Mouse (Mus musculus): Measurements from ENCODE around the gene Pibf1. TPM values are rescaled to one million over a fixed set of nuclear protein-coding genes. Genes with fewer than 3 reads are reported as not detected.
A peak's percentile ranks its signal among the peaks of the same experiment; 100 is the strongest.

The Pibf1 gene
- 23.9 and 24.2 TPM in 2 replicates for polyA plus RNA-seq (2016; fragmentation: Nextera tagmentation; extraction: Ambion mirVana)

DNA sequence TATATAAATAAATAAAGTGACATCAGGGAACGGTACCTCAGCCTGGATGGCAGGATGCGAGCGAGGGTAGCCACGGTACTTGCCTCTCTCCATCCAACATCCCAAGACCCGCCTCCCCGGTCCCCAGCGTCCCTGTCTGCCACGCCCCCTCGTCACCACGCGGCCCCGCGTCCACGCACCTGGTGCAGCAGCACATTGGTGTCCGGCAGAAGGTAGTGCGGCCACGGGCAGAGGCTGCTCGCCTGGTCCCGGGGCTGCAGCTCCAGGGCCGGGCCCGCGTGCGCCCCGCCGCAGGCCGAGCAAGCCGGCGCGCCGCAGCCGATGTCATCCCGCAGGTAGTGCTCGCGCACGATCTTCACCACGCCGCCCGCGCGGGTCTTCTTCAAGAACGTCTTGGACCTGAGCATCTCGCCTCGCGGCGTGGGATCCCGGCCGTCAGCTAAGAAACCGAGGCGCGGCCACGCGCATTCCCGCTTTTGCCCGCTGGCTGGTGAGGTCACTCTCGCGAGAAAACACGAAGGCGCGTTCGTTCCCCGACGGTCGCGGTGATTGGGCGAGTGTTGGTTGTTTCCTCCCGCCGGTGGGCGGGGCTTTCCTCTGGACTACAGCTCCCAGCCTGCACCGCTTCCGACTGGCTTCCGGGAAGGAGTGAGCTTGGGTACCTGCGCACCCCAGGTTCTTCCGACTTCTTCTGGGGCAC, at the start of gene Pibf1, which contains the start of gene Dis3:
Gene Pibf1 (plus strand): TSS at position 158 of the 700 bp plus-strand sequence.
Gene Dis3 (minus strand): TSS at position 504 of the 700 bp plus-strand sequence.
- Histone ChIP-seq H3K27ac (peak within 1 kb of the TSS; percentile 84), H3K4me1 (peaks cover 14% of the 10 kb centered on the region), H3K9me3 (replicated peaks) (no peaks in the 10 kb centered on the region), H3K9ac (peak within 1 kb of the TSS; percentile 95), H3K36me3 (peaks cover 46% of the 10 kb centered on the region), H3K4me2 (replicated peaks) (peak within 1 kb of the TSS; percentile 75), H3K27me3 (no peaks in the 10 kb centered on the region), H3K4me3 (peak within 1 kb of the TSS; percentile 95)
- under 1% methylated on average over 73 of the region's 73 CpGs for WGBS
- ATAC-seq (ENCODE audit: low FRiP score) = peak; percentile 100

DNA sequence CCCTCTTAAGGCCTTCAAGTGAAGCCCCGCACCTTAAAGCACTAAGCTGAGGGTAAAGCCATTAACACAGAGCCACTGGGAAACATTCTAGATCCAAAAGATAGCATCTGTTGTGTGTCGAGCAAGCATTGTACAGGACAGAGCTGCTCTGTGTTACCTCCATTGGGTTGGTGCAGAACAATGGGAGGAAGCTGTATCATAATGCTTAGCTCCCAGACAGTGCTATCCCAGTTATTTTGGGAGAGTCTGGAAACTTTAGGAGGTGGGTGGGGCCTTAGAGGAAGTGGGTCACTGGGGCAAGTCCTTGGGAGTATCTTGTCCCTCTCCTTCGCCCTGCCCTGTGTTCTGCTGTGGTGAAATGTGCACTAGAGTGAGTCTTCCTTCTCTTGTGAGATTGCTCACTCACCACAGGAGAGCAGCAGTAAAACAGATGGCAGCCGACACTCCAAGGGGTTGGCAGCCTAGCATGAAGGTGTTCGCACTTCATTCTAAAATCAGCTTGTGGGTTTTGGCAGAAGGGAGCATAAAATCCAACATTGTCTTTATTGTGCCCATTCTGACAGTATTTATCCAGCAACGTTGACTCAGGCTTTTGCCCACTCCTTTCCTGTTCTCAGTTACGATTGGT, 40.2 kb upstream of the Pibf1 start:
- ATAC-seq (ENCODE audit: low FRiP score) = no peak
- H3K27me3 ChIP-seq = no peaks in the 10 kb centered on the region
- H3K9me3 ChIP-seq (replicated peaks) = no peaks in the 10 kb centered on the region
- no peak overlapping the region for H3K9ac ChIP-seq
- peaks cover 36% of the 10 kb centered on the region for H3K36me3 ChIP-seq
- WGBS = 92% methylated on average over 7 of the region's 7 CpGs
- no peaks in the 10 kb centered on the region for H3K4me1 ChIP-seq
- no peak overlapping the region for H3K4me2 ChIP-seq (replicated peaks)
- H3K27ac ChIP-seq = no peak overlapping the region
- no peak overlapping the region for H3K4me3 ChIP-seq

DNA sequence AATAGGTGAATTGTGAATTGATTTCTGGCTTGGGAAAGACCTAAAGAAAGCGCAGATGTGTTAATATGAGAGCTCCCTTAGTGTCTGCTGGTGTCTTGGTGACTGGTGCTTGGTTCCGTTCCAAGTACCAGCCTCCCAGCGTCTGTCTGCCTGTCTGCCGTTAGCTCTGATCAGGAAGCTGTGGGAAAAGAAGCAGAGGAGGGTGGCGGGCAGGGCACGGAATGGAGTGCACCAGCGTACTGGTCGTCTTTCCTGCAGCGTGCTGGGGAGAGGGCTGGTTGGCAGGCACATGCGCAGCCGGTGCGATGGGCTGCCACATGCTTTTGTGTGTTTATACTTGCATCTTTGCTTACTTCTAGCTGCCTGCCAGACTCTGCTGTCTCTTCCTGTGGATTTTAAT, 38.6 kb upstream of the Pibf1 start:
- no peak overlapping the region for H3K4me2 ChIP-seq (replicated peaks)
- H3K27me3 ChIP-seq = no peaks in the 10 kb centered on the region
- H3K27ac ChIP-seq = no peak overlapping the region
- WGBS = 95% methylated on average over 12 of the region's 12 CpGs
- H3K4me3 ChIP-seq = no peak overlapping the region
- no peak overlapping the region for H3K9ac ChIP-seq
- no peaks in the 10 kb centered on the region for H3K9me3 ChIP-seq (replicated peaks)
- peaks cover 43% of the 10 kb centered on the region for H3K36me3 ChIP-seq
- ATAC-seq (ENCODE audit: low FRiP score) = no peak
- no peaks in the 10 kb centered on the region for H3K4me1 ChIP-seq

DNA sequence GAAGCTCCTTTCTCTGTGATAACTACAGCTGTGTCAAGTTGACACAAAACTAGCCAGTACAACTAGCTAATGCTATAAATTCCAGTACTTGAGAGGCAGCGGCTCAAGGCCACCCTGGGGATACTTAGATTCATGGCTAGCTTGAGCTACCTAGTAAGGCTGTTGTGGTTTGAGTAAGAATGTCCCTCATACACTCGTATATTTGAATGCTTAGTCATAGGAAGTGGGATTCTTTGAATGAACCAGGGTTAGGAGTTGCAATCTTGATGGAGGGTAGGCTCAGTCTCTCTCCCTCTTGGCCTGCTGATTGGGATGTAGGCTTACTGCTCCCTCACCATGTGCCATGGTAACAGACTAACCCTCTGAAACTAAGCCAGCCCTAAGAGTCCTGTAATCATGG, 36.1 kb upstream of the Pibf1 start:
- no peaks in the 10 kb centered on the region for H3K9me3 ChIP-seq (replicated peaks)
- H3K4me3 ChIP-seq = no peak overlapping the region
- H3K4me1 ChIP-seq = no peaks in the 10 kb centered on the region
- 92% methylated on average over 2 of the region's 2 CpGs for WGBS
- no peak overlapping the region for H3K4me2 ChIP-seq (replicated peaks)
- no peak overlapping the region for H3K27ac ChIP-seq
- H3K27me3 ChIP-seq = no peaks in the 10 kb centered on the region
- ATAC-seq (ENCODE audit: low FRiP score) = no peak
- H3K36me3 ChIP-seq = peaks cover 40% of the 10 kb centered on the region
- H3K9ac ChIP-seq = no peak overlapping the region

DNA sequence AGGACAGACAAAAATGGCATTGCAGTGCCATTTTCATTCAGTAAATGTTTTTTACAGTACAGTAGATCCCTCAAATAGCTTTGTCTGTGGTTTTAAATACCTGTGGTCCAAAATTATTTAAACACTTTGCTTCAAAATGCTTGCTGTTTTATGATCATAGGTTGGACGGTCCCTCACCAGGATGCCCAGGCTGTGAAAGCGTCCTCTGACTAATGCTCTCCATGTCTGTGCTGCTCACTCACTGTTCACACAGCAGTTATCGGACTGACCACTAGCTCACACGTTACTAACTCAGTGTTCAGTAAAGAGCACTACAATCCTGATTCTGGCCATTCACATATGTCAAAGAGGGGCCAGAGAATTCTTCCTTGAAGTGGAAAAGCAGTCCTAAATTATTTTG, 28.1 kb upstream of the Pibf1 start:
- 94% methylated on average over 4 of the region's 4 CpGs for WGBS
- peaks cover 37% of the 10 kb centered on the region for H3K36me3 ChIP-seq
- ATAC-seq (ENCODE audit: low FRiP score) = no peak
- H3K4me1 ChIP-seq = no peaks in the 10 kb centered on the region
- no peak overlapping the region for H3K27ac ChIP-seq
- no peaks in the 10 kb centered on the region for H3K27me3 ChIP-seq
- H3K9me3 ChIP-seq (replicated peaks) = no peaks in the 10 kb centered on the region
- no peak overlapping the region for H3K4me3 ChIP-seq
- H3K4me2 ChIP-seq (replicated peaks) = no peak overlapping the region
- no peak overlapping the region for H3K9ac ChIP-seq

DNA sequence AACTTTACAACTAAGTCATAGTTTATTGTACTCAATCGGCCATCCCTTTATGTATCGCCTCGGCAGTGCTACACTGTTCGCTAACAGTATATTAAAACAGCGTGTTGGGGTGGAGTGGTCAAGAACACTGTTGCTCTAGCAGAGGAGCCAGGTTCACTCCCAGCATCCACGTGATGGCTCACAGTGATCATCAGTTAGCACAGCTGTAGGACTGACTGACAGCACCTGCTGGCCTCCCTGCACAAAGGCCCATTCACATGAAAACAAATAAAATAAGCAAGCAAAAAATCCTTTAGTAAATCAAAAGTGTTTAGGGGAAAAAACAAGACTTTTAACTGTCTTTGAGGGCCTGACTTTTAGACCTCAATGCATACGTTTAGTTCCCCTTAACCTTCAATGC, 10.3 kb upstream of the Pibf1 start:
- ATAC-seq (ENCODE audit: low FRiP score) = no peak
- H3K36me3 ChIP-seq = peaks cover 54% of the 10 kb centered on the region
- H3K27ac ChIP-seq = no peak overlapping the region
- no peaks in the 10 kb centered on the region for H3K4me1 ChIP-seq
- H3K27me3 ChIP-seq = no peaks in the 10 kb centered on the region
- H3K4me3 ChIP-seq = no peak overlapping the region
- no peak overlapping the region for H3K9ac ChIP-seq
- no peaks in the 10 kb centered on the region for H3K9me3 ChIP-seq (replicated peaks)
- 96% methylated on average over 7 of the region's 7 CpGs for whole genome bisulfite sequencing
- H3K4me2 ChIP-seq (replicated peaks) = no peak overlapping the region

DNA sequence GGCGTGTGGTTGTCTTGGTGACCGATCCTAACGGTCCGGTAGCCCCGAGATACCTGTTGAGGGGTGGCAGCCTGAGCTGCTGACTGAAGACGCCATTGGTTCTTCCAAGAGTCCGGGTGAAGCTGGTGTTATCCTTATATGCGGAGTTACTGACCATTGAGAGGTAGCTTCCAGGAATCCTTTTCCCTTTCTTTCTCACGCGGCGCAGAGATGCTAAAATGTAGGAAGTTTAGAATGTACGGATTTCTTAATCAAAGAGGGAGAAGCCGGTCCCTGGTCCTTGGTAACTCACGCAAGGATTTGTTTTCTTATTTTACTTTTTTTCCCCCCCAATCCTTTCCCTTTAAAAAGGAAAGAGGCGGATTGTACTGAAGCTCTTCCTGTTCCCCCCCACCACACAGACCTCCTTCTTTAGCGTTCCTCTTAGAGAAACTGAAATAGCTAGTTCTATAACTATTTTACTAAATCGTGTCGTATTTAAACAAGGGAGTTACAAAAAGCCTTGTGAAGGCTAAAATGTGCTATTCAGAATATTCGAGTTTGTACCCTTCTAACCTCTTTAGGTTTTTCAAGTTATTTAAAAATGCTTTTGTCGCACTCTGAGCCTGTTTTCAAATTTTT, 853 bp downstream of the Pibf1 start:
- Histone ChIP-seq H3K9ac (peak overlapping the region; percentile 62), H3K27me3 (no peaks in the 10 kb centered on the region), H3K36me3 (peaks cover 46% of the 10 kb centered on the region), H3K4me1 (peaks cover 14% of the 10 kb centered on the region), H3K9me3 (replicated peaks) (no peaks in the 10 kb centered on the region), H3K27ac (no peak overlapping the region), H3K4me2 (replicated peaks) (peak overlapping the region; percentile 75), H3K4me3 (peak overlapping the region; percentile 95)
- 7% methylated on average over 20 of the region's 20 CpGs for WGBS
- no peak for ATAC-seq (ENCODE audit: low FRiP score)

DNA sequence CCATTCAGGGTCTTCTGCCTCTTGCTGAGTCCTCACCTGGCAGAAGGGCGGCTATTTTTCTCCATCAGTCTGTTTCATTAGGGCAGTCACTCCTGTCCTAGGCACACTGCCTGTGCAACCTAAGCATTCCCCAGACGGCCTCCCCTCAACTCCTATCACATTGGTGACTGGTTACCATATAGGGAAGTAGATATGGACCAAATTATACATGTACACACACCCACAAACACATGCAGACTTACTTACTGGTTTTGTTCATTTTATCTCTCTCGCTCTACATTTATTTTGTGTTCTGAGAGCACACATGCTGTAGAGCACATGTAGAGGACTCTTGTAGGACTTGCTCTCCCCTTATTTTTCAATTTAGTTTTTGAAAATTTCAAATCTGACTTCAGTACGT, 3.8 kb downstream of the Pibf1 start:
- no peak overlapping the region for H3K4me2 ChIP-seq (replicated peaks)
- H3K27ac ChIP-seq = no peak overlapping the region
- H3K27me3 ChIP-seq = no peaks in the 10 kb centered on the region
- peaks cover 40% of the 10 kb centered on the region for H3K36me3 ChIP-seq
- ATAC-seq (ENCODE audit: low FRiP score) = no peak
- H3K4me1 ChIP-seq = peaks cover 14% of the 10 kb centered on the region
- no peaks in the 10 kb centered on the region for H3K9me3 ChIP-seq (replicated peaks)
- H3K4me3 ChIP-seq = no peak overlapping the region
- 90% methylated on average over 4 of the region's 4 CpGs for WGBS
- no peak overlapping the region for H3K9ac ChIP-seq

DNA sequence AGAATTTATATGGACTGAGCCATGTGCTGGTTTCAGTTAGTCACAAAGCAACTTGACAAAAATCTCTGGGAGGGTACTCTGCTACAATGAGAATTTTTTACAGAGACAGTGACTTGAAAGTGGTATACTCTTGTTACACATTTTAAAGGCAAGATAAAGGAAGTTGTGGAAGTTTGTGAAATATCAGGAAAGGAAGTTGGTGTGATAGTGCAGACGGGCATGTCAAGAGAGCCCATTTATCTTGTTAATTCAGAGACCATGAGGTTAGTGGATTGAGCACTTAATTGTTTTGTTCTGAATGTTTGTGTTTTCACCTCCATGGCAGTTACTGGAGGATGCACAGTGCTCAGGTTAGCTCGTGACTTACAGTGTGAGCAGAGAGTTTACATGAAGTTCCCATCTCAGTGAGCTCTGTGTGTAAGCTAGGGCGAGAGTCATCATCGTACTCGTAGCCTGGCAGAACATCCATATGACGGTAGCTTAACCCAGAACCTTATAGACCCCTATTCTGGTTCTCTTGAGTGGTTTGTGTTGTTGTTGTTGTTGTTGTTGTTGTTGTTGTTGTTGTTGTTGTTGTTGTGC, 5.4 kb downstream of the Pibf1 start:
- Histone ChIP-seq H3K4me1 (peaks cover 6% of the 10 kb centered on the region), H3K27ac (no peak overlapping the region), H3K4me3 (no peak overlapping the region), H3K9ac (no peak overlapping the region), H3K27me3 (no peaks in the 10 kb centered on the region), H3K36me3 (peaks cover 53% of the 10 kb centered on the region), H3K4me2 (replicated peaks) (no peak overlapping the region), H3K9me3 (replicated peaks) (no peaks in the 10 kb centered on the region)
- 92% methylated on average over 6 of the region's 6 CpGs for WGBS
- no peak for ATAC-seq (ENCODE audit: low FRiP score)

DNA sequence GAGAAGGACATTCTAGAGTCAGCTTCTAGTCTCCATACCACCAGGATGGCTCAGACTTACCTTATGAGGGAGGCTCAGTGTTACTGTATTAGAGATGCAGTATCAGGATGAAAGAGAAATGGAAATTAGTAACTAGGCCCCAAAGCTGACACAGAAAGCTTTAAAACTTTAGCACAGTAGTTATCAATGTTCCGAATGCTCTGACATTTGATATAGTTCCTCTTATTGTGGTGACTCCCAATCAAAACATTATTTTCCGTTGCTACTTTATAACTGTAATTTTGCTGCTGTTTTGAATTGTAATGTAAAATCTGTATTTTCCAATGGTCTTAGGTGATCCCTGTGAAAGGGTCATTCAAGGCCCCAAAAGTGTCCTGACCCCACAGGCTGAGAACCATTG, 7.4 kb downstream of the Pibf1 start:
- peaks cover 59% of the 10 kb centered on the region for H3K36me3 ChIP-seq
- no peak overlapping the region for H3K9ac ChIP-seq
- no peaks in the 10 kb centered on the region for H3K27me3 ChIP-seq
- H3K27ac ChIP-seq = no peak overlapping the region
- no peaks in the 10 kb centered on the region for H3K4me1 ChIP-seq
- H3K4me2 ChIP-seq (replicated peaks) = no peak overlapping the region
- WGBS = 92% methylated on average over 2 of the region's 2 CpGs
- no peak for ATAC-seq (ENCODE audit: low FRiP score)
- no peak overlapping the region for H3K4me3 ChIP-seq
- H3K9me3 ChIP-seq (replicated peaks) = no peaks in the 10 kb centered on the region

DNA sequence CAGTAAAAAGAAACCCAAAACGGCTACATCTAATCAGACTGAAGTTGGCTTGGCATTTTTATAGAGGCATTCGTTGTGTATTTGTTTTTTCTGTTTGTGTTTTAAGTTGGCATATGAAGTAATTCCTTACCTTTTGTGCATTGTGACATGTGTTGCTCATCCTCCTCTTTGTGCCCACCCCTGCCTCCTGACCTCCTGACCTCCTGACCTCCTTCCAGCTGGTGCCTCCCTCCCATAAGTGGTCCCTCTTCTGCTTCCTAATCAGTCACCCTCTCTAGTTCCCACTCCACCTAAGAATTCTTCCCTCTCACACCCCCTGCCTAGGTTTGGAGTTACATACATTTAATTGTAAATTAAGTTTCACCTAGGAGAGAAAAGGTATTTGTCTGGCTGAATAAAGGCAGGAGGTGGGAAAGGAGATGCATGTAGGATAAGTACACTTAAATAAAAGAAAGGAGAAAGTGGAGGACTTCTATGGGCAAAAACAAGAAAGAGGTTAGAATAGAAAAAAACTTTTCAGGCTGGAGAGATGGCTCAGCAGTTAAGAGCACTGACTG, 8.5 kb downstream of the Pibf1 start:
- Histone ChIP-seq H3K27me3 (no peaks in the 10 kb centered on the region), H3K4me3 (no peak overlapping the region), H3K9me3 (replicated peaks) (no peaks in the 10 kb centered on the region), H3K27ac (no peak overlapping the region), H3K4me2 (replicated peaks) (no peak overlapping the region), H3K36me3 (peaks cover 61% of the 10 kb centered on the region), H3K4me1 (no peaks in the 10 kb centered on the region), H3K9ac (no peak overlapping the region)
- 75% methylated on average over 2 of the region's 2 CpGs for WGBS
- ATAC-seq (ENCODE audit: low FRiP score) = no peak

DNA sequence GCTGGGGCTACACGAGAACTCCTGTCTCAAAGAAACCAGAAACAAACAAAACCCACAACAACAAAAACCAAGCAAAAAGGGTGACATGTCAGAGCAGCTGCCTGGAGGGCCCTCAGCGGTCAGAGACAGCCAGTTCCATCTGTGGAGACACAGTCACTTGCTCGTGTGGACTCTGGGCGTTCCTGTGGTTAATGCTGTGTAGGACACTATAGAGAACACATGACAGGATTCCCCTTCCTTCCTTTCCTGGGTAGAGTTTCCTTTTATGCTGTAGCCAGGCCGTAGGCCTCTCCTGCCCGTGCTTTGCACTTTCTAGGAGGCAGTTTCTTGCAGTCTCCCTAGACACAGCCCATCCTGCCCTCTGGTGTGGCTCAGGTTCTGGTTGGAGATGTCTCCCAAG, 9.5 kb downstream of the Pibf1 start:
- no peak overlapping the region for H3K4me3 ChIP-seq
- WGBS = 90% methylated on average over 6 of the region's 6 CpGs
- no peak for ATAC-seq (ENCODE audit: low FRiP score)
- no peak overlapping the region for H3K27ac ChIP-seq
- H3K9ac ChIP-seq = no peak overlapping the region
- no peak overlapping the region for H3K4me2 ChIP-seq (replicated peaks)
- no peaks in the 10 kb centered on the region for H3K4me1 ChIP-seq
- no peaks in the 10 kb centered on the region for H3K9me3 ChIP-seq (replicated peaks)
- H3K27me3 ChIP-seq = no peaks in the 10 kb centered on the region
- H3K36me3 ChIP-seq = peaks cover 58% of the 10 kb centered on the region

All from hindbrain, embryonic 12.5 days (tissue).